Mouse (Mus musculus): ENCODE measurements around the gene Il11. TPM values are rescaled to one million over a fixed set of nuclear protein-coding genes. Genes with fewer than 3 reads are reported as not detected.

Gene Il11
- total RNA-seq, 1 experiment, result 2.1 TPM

DNA sequence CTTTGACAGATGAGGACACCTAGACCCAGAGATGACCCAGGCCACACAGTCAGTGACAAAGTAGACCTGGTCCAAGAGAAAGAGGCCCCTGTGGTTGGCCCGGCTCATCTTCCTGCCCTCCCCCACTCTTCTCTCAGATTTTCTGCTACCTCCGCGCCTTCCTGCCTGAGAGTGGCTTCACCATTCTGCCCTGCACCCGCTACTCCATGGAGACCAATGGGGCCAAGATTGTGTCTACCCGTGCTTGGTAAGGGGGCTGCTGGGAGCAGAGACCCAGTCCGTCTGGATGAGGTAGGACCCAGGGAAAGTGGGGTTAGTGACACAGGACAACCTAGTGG is 40.2 kb downstream of the Il11 start:
- H3K9ac ChIP-seq (ENCODE audit: insufficient read depth, low read depth, low read length, poor library complexity, severe bottlenecking), result no peak overlapping the region
- no peak overlapping the region for H3K4me3 ChIP-seq (ENCODE audit: insufficient read depth in 1 of 2, low read depth in 1 of 2, low read length in 2 of 2, poor library complexity in 1 of 2, severe bottlenecking in 1 of 2)
- H3K9me3 ChIP-seq (ENCODE audit: control insufficient read depth, insufficient read depth, low read depth, low read length), result no peaks in the 10 kb centered on the region
- no peak overlapping the region for H3K27ac ChIP-seq (ENCODE audit: insufficient read depth, low read depth, low read length, poor library complexity, severe bottlenecking)
- in situ Hi-C loops (cut with MboI; ENCODE audit: low sequenced_read_pairs in 2 of 2, unreplicated experiment in 2 of 2), result no loop called here
- DNase-seq (ENCODE audit: low read depth, low spot score), result no peak
- H3K36me3 ChIP-seq (ENCODE audit: control insufficient read depth, insufficient read depth, low read length, poor library complexity, severe bottlenecking), result peaks cover 41% of the 10 kb centered on the region
- TF ChIP-seq ZC3H11A (IDR thresholded peaks at IDR 0.05; ENCODE audit: borderline replicate concordance, low read depth, low read length) (no peak), MAFK (IDR thresholded peaks at IDR 0.05; ENCODE audit: insufficient read depth, low read depth, low read length) (no peak), ZNF384 (IDR thresholded peaks at IDR 0.05; ENCODE audit: low read depth, low read length) (no peak), CHD2 (IDR thresholded peaks at IDR 0.05; ENCODE audit: low read depth, low read length) (no peak), HCFC1 (IDR thresholded peaks at IDR 0.05; ENCODE audit: borderline replicate concordance, insufficient read depth, low read length) (no peak)
- peaks cover 0 to 24% of the 10 kb centered on the region in 2 experiments; a peak in 1 of 4 replicates for H3K4me1 ChIP-seq (ENCODE audit: control insufficient read depth in 2 of 2, insufficient read depth in 2 of 2, low read length in 2 of 2, poor library complexity in 1 of 2)

DNA sequence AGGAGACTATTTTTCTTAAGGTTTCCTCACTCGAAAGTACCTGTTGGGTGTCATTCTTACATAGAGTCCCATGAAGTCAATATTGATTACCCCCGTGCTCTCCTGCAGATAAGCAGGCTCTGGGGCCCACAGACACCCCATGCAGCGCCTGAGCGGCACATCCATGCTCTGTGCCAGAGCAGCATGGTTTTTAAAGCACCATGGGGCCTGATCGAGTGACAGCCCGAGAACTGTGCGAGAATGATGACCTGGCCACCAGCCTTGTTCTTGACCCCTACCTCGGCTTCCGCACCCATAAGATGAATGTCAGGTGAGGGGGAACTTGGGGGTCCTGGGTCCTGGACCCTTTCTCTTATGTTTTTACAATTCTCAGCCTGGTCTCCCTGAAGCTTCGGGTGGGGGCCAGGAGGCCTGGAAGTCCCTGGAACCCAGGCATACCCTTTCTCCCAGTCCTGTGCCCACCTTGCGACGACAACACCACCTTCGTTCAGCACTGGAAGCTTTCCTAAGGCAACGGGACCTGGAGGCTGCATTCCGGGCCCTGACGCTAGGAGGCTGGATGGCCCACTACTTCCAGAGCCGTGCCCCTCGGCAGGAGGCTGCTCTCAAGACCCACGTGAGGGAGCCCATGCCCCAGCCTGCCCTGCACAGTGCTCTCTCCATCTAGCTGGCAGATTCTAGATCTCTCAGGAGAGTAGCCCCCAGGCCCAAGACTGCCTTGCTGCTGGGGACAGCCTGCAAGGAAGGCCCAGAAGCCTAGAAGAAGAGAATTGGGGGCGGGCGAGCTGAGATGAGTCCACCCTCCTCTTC is 40.8 kb downstream of the Il11 start:
- peaks cover 0 to 22% of the 10 kb centered on the region in 2 experiments; a peak in 1 of 4 replicates for H3K4me1 ChIP-seq (ENCODE audit: control insufficient read depth in 2 of 2, insufficient read depth in 2 of 2, low read length in 2 of 2, poor library complexity in 1 of 2)
- peaks cover 41% of the 10 kb centered on the region for H3K36me3 ChIP-seq (ENCODE audit: control insufficient read depth, insufficient read depth, low read length, poor library complexity, severe bottlenecking)
- H3K9ac ChIP-seq (ENCODE audit: insufficient read depth, low read depth, low read length, poor library complexity, severe bottlenecking), result no peak overlapping the region; the same call in 1 of the 2 replicates
- in situ Hi-C loops (cut with MboI; ENCODE audit: low sequenced_read_pairs in 2 of 2, unreplicated experiment in 2 of 2), result no loop called here
- H3K4me3 ChIP-seq (ENCODE audit: insufficient read depth in 1 of 2, low read depth in 1 of 2, low read length in 2 of 2, poor library complexity in 1 of 2, severe bottlenecking in 1 of 2), result peak overlapping the region; percentile 90 to 95; a peak in 2 of 4 replicates
- H3K27ac ChIP-seq (ENCODE audit: insufficient read depth, low read depth, low read length, poor library complexity, severe bottlenecking), result no peak overlapping the region
- DNase-seq (ENCODE audit: low read depth, low spot score), result no peak
- no peaks in the 10 kb centered on the region for H3K9me3 ChIP-seq (ENCODE audit: control insufficient read depth, insufficient read depth, low read depth, low read length)
- no peak for TF ChIP-seq ZNF384 (IDR thresholded peaks at IDR 0.05; ENCODE audit: low read depth, low read length)
- TF ChIP-seq HCFC1 (IDR thresholded peaks at IDR 0.05; ENCODE audit: borderline replicate concordance, insufficient read depth, low read length), result no peak
- TF ChIP-seq MAFK (IDR thresholded peaks at IDR 0.05; ENCODE audit: insufficient read depth, low read depth, low read length), result no peak
- no peak for TF ChIP-seq CHD2 (IDR thresholded peaks at IDR 0.05; ENCODE audit: low read depth, low read length)
- no peak for TF ChIP-seq ZC3H11A (IDR thresholded peaks at IDR 0.05; ENCODE audit: borderline replicate concordance, low read depth, low read length)

DNA sequence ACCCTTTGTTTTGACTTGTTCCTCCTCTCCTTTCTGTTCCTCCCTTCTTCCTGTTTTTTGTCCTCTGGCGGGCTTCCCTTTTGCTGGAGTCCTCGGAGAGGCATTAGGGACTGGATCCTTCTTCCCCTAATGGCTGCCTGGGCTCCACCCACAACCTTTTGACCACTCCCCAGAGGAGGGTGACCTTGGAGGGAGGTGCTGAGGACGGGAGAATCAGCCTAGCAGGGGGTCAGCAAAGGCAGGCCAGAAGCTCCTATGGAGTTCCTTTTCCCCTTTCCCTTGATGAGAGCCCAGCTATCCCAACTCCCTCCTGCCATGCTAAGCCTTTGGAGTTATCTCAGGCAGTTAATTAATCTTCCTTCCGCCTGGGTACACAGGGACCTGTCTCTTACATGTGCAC is 41.5 kb downstream of the Il11 start:
- peak overlapping the region; percentile 94; the same call in 1 of the 2 replicates for H3K9ac ChIP-seq (ENCODE audit: insufficient read depth, low read depth, low read length, poor library complexity, severe bottlenecking)
- TF ChIP-seq ZNF384 (IDR thresholded peaks at IDR 0.05; ENCODE audit: low read depth, low read length) (no peak), MAFK (IDR thresholded peaks at IDR 0.05; ENCODE audit: insufficient read depth, low read depth, low read length) (no peak), CHD2 (IDR thresholded peaks at IDR 0.05; ENCODE audit: low read depth, low read length) (no peak), ZC3H11A (IDR thresholded peaks at IDR 0.05; ENCODE audit: borderline replicate concordance, low read depth, low read length) (no peak)
- peak overlapping the region; percentile 90 to 95 for H3K4me3 ChIP-seq (ENCODE audit: insufficient read depth in 1 of 2, low read depth in 1 of 2, low read length in 2 of 2, poor library complexity in 1 of 2, severe bottlenecking in 1 of 2)
- H3K4me1 ChIP-seq (ENCODE audit: control insufficient read depth in 2 of 2, insufficient read depth in 2 of 2, low read length in 2 of 2, poor library complexity in 1 of 2), result peaks cover 0 to 16% of the 10 kb centered on the region in 2 experiments; a peak in 1 of 4 replicates
- H3K27ac ChIP-seq (ENCODE audit: insufficient read depth, low read depth, low read length, poor library complexity, severe bottlenecking), result peak overlapping the region; percentile 63; the same call in 1 of the 2 replicates
- DNase-seq (ENCODE audit: low read depth, low spot score), result peak; percentile 85
- H3K9me3 ChIP-seq (ENCODE audit: control insufficient read depth, insufficient read depth, low read depth, low read length), result no peaks in the 10 kb centered on the region
- H3K36me3 ChIP-seq (ENCODE audit: control insufficient read depth, insufficient read depth, low read length, poor library complexity, severe bottlenecking), result peaks cover 35% of the 10 kb centered on the region
- in situ Hi-C loops (cut with MboI; ENCODE audit: low sequenced_read_pairs in 2 of 2, unreplicated experiment in 2 of 2), result no loop called here

DNA sequence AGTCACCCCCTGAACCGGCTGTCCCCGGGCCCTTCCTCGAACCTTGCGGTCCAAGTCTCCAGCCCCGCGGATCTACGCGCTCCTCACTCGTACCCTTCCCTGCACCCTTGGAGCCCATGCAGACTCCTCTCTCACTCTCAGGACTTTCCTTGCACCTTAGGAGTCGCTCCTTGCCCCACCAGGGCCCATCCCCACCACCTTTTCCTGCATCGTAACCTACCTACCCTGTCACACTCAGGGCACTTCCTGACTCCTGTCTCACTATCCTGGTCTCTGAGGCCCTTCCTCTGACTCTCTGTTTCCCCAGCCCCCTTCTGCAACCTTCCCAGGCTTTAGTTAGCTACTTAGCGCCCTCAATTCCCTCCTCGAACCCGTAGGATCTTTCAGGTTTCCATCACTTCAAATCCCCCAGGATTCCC is 42.3 kb downstream of the Il11 start:
- TF ChIP-seq HCFC1 (IDR thresholded peaks at IDR 0.05; ENCODE audit: borderline replicate concordance, insufficient read depth, low read length) (no peak), ZNF384 (IDR thresholded peaks at IDR 0.05; ENCODE audit: low read depth, low read length) (no peak), CHD2 (IDR thresholded peaks at IDR 0.05; ENCODE audit: low read depth, low read length) (no peak), MAFK (IDR thresholded peaks at IDR 0.05; ENCODE audit: insufficient read depth, low read depth, low read length) (no peak), ZC3H11A (IDR thresholded peaks at IDR 0.05; ENCODE audit: borderline replicate concordance, low read depth, low read length) (no peak)
- H3K4me1 ChIP-seq (ENCODE audit: control insufficient read depth in 2 of 2, insufficient read depth in 2 of 2, low read length in 2 of 2, poor library complexity in 1 of 2), result peaks cover 0 to 11% of the 10 kb centered on the region in 2 experiments; a peak in 1 of 4 replicates
- H3K27ac ChIP-seq (ENCODE audit: insufficient read depth, low read depth, low read length, poor library complexity, severe bottlenecking), result peak overlapping the region; percentile 63
- in situ Hi-C loops (cut with MboI; ENCODE audit: low sequenced_read_pairs in 2 of 2, unreplicated experiment in 2 of 2), result no loop called here
- peak overlapping the region; percentile 90 to 95 for H3K4me3 ChIP-seq (ENCODE audit: insufficient read depth in 1 of 2, low read depth in 1 of 2, low read length in 2 of 2, poor library complexity in 1 of 2, severe bottlenecking in 1 of 2)
- DNase-seq (ENCODE audit: low read depth, low spot score), result no peak
- peaks cover 28% of the 10 kb centered on the region for H3K36me3 ChIP-seq (ENCODE audit: control insufficient read depth, insufficient read depth, low read length, poor library complexity, severe bottlenecking)
- no peaks in the 10 kb centered on the region for H3K9me3 ChIP-seq (ENCODE audit: control insufficient read depth, insufficient read depth, low read depth, low read length)
- H3K9ac ChIP-seq (ENCODE audit: insufficient read depth, low read depth, low read length, poor library complexity, severe bottlenecking), result peak overlapping the region; percentile 94
